Mouse (Mus musculus) kidney, adult 18-20 months (tissue): ENCODE data around the gene Fhl2.
"Not testable (repeated sequence)": the region's sequence is repeated elsewhere in the genome, so short reads cannot be mapped to it uniquely, and the experiment has no call there.

ENCODE experiments used
- DNase-seq: peaks from one replicate; pipeline ENCODE4 v3.0.0; 2021

Gene Fhl2

GRCm38 (mm10) chr1:43145388-43145787, 51.4 kb downstream of the Fhl2 start:
- no peak for DNase-seq

DNA sequence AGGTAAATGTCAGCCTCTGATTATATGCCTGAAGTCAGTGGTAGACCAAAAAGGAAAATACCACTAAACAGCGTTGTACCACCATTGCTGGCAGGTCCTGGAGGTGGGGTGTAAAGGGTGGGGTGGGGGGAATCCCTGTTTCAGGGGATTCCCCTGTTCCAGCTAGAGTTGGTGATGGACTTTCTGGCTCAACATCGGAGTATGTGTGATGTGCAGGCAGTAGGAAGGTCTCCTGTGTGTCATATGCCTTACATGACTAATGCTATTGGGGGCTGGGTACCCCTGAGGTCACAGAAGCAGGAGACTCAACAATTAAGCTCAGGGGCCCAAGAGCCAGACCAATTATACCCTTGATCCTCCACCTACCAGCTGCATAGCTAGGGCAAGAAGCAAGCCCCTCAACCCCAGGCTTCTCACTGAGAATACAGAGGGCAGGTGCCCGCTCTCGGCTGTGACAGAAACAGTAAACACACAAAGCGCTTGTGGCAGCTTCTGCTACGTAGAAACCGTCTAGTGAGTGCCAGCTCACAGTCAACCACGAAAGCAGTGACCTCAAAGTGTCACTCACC, 52.4 kb downstream of the Fhl2 start:
- no peak for DNase-seq

DNA sequence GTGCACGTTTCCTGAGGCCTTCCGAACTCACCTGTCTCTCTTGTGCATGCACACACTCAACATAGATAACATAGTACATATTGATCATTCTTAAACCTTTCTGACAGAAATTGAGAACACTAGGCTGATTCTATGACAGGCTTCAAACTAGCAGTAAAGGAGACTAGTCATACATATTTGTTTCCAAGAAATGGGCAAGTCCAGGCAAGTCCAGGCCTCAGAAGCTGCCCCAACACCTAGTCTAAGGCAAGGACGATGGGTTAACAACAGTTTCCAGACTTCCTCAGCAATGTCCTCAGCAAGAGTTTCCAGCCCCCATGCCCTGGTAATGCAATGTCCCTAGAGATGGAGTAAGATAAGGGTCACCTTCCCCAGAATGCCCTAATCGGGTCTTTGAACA, 53.0 kb downstream of the Fhl2 start:
- DNase-seq = no peak

DNA sequence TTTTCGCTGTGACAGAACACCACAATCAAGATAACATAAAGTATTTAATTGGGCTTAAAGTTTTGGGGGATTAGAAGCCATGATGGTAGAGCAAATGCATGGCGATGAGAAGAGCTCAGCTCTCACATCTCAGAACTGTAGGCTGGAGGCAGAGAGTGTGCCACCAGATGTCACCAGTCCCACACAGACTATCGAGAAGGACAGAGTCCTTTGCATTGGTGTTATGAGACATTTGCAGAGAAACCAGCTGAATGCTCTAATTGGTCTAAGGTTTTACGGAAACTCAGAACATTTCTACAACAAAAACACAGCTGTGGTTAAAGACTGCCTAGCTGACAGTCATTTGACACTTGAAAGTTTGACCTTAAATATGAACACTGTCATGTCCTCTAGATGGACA, 53.5 kb downstream of the Fhl2 start:
- DNase-seq = no peak

DNA sequence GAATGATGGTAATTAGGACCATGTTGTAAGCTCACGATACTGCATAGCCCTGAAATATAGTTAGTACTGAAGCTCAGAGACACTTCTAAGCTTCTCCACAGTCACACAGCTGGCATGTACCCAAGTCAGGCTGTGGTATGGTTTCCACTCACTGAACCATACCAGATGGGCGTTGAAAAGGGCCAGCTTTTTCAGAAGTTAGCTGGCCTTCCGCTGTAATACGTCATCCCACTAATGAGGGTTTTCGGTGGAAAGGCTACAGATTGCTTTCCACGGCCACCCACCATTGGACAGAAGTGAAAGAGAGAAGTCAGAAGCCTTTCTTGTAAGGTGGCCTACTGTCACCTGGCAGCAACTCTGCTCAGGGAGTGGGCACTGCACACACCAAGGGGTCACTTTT, 53.9 kb downstream of the Fhl2 start:
- no peak for DNase-seq

DNA sequence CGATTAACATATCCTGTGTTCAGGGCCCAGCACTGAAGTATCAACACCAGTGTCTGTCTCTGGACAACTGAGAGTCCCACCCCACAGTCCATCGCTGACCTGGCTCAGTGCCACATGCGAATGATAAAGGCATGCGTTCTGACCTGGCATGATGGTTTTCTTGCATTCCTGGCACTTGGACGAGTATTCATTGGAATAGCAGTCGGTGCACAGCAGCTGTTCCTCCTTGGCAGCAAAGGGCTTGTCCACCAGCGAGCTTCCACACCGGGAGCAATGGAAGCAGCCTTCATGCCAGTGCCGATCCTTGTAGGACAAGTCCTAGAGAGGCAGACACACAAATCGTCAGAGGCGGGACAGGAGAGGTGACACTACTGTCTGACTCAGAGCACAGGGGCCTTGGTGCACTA, 55.2 kb downstream of the Fhl2 start:
- DNase-seq = no peak

- peak; percentile 89 for DNase-seq
These were observed 57.1 kb downstream of the Fhl2 start for GRCm38 (mm10) chr1:43139587-43140266.

GRCm38 (mm10) chr1:43138268-43138812, 58.4 kb downstream of the Fhl2 start:
- DNase-seq = no peak

GRCm38 (mm10) chr1:43137334-43137733, 59.5 kb downstream of the Fhl2 start:
- no peak for DNase-seq

GRCm38 (mm10) chr1:43136488-43137029, 60.2 kb downstream of the Fhl2 start:
- DNase-seq = not testable (repeated sequence)

GRCm38 (mm10) chr1:43131591-43131990, 65.2 kb downstream of the Fhl2 start:
- DNase-seq = no peak

DNA sequence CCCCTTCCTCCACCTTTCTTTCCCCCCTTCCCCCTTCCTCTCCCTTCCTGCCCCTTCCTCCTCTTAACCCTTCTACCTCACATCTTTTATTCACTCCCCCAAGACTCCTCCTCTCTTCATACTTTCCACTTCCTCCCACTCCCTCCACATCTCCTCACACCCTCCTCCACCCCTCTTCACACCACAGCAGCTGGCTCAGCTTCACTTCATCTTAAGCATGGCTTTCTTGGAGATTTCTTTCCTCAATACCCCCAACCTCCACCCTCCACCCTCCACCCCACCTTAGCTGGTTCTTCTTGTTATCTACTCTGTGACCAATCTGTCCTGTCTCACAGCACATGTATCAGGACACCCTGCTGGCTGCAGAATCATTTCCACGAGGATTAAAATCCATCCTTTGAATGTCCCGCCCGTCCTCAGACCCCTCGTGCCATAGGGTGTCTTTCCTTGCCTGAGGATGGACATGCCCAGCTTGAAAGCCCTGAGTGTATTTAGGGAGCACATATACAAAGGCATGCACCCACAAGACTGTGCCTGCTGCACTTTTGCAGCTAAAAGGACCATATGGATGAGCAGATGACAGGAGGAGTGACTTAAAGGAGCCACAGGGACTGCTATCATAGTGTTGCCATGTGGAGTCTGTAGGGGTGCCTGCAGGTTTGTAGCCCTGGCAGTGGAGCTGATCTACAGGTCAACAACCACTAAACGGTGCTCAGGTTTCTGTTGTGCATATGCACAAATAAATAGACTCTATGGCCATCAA, 66.4 kb downstream of the Fhl2 start:
- no peak for DNase-seq

- DNase-seq = no peak
These were observed 68.8 kb downstream of the Fhl2 start for GRCm38 (mm10) chr1:43127820-43128610.

GRCm38 (mm10) chr1:43127196-43127595, 69.6 kb downstream of the Fhl2 start:
- peak; percentile 0 for DNase-seq

- no peak for DNase-seq
These were observed 72.1 kb downstream of the Fhl2 start for GRCm38 (mm10) chr1:43124726-43125125.

DNA sequence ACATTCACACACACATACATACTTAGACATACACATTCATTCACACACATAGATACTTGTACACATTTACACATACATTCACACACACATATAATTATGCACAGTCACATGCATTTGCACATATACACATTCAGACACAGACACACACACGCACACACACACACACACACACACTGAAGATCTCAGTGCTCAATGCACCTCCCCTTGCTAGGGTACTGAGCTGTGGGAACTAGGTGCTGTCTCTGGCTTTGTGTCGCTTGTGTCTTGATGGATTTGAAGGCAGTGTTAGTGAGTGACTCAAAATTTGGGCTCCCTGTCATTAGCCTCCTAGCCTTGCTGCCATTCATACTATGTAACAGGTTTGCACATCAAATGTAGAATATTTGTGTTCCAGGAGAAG, 74.2 kb downstream of the Fhl2 start:
- DNase-seq = no peak

DNA sequence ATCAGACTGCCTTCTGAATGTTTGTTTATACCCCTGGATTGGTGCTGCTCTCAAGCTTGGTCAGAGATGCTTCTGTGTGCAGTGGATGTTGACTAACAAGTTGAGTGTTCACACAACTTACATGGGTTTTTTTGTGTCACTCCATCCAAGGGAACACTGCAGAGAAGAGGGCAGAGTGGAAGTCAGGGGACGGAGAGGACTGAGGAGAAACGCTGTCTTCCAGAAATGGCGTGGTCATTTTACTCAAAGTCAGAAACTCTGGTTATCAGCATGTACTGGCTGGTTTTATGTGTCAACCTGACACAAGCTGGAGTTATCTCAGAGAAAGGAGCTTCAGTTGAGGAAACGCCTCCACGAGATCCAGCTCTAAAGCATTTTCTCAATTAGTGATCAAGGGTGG, 75.8 kb downstream of the Fhl2 start:
- DNase-seq = peak; percentile 1

DNA sequence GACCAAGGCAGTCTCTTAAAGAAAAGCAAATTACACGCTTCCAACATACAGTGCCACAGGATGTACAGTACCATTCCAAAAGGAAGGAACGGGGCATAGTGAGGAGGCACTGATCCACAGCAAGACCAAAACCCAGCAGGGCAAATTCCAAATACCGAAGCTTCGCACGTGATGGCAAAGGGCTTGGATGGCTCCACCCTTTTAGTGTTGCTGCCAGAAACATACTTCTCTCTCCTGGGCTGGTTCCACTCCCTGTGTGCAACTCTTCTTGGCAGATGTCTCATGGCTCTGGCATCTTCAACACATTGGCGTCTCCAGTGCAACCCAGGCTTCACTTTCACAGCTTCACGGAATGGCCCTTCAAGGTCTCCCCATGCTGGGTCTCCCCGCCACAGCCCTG, 79.3 kb downstream of the Fhl2 start:
- DNase-seq = peak; percentile 70

GRCm38 (mm10) chr1:43112882-43113281, 83.9 kb downstream of the Fhl2 start:
- DNase-seq = peak; percentile 68

GRCm38 (mm10) chr1:43110556-43110955, 86.2 kb downstream of the Fhl2 start:
- DNase-seq = peak; percentile 56

- DNase-seq = no peak
These were observed 88.1 kb downstream of the Fhl2 start for GRCm38 (mm10) chr1:43108729-43109128.
